Mouse (Mus musculus): Measurements from ENCODE around the gene Ndufa11. TPM values are rescaled to one million over a fixed set of nuclear protein-coding genes. Genes with fewer than 3 reads are reported as not detected.

The Ndufa11 gene
- 49.6 and 172 TPM in 2 replicates for polyA plus RNA-seq (2012; ENCODE audit: low replicate concordance)

DNA sequence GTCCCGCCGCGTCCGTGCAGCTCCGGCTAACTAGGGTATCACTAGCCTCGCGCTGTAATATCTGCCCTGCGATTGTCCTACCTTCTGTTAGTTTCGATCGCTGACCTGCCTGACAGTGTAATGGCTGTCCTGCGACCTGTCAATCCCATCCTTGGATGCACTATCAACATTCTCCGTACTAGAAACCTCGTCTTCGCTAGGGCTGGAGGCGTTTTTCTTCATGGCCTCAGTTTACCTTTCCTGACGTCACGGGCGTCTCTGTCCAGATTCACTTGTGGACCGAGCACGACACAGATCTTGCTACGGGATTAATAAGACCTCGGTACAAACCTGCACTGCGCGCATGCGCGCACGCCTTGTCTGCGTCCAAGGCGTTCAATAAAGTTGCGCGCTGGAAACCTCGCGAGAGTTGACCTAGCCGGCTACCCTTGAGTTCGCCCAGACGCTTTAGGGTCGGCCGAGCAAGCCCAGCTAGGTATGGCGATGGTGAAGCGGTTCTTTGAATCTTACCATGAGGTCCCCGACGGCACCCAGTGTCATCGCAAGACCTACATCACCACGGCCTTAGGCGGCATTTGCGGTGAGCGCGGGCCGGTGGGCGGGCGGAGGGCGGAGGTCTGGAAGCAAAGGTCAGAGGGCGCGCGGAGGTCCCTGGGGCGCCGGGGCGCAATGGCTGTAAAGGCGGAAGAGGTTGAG, at the start of gene Ndufa11, which contains the start of gene Vmac:
Gene Ndufa11, plus strand, starts transcription at position 405 of the 696 bp plus-strand sequence.
Gene Vmac, minus strand, starts transcription at position 660 of the 696 bp plus-strand sequence.

GRCm38 (mm10) chr17:56672941-56673646, 44.5 kb upstream of the Ndufa11 start, which contains the start of gene Ranbp3:
Ranbp3 (plus strand) TSS chr17:56673294.

DNA sequence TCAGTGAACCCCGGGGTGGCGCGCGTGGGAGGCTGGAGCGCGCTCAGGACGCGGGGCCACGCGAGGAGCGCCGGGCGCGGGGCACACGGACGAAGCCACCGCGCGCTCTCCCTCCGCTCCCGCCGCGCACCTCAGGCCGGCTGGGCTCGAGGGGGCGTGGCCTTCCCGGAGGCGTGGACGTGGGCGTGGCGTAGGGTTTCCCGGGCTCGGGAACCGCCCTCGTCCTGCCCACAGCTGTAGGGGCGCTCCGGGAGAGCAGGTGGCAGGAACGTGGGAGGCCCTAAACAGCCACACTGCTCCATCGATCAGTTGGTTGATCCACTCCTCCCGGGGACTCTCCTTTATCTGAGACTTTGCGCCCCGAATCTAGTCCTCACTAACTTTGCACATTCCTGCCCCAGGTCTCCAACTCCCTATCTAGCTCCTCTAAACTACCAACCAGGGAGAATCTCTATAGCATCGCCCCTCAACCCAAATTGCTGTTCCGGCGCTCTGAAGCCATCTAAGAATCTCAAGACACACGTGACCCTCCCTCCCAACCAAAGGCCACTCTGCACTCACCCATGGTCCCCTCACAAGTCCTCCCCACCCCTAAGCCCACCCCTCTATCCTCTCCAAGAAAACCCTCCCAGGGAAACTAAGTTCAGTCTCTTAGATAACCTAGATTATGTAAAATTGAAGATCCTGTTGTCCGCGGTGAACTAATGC, 40.0 kb downstream of the Ndufa11 start, which contains the start of gene Nrtn:
Gene Nrtn, minus strand, starts transcription at position 115 of the 708 bp plus-strand sequence.

GRCm38 (mm10) chr17:56764474-56765354, 47.1 kb downstream of the Ndufa11 start, which contains the start of gene Dus3l:
Dus3l (plus strand) TSS chr17:56764757.

DNA sequence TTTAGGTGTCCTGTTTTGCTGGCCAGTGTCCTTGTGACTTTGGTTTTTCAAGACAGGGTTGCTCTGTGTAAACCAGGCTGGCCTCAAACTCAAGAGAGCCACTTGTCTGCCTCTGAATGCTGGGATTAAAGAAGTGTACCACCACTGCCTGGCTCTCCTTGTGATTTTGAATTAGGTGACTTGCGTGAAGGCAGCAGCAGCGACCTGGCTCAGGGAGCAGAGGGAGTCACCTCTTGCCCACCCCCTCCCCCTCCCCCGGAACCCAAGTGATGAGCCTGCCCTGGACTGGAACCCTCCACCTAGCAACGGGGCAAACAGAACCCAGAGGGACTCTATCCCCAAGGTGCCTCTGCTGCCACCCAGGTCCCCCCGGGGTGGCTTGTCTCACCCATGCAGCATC, 52.4 kb downstream of the Ndufa11 start, which contains the start of gene Prr22:
Gene Prr22, plus strand, starts transcription at position 301 of the 400 bp plus-strand sequence.

Other genes starting within 250 kb of the Ndufa11 start
- gene Ptprs, start 241.3 kb upstream of the Ndufa11 start, polyA plus RNA-seq (2012; ENCODE audit: low replicate concordance) = 34.2 and 182 TPM in 2 replicates
- not detected in 2 replicates for gene Znrf4, start 205.3 kb upstream of the Ndufa11 start, polyA plus RNA-seq (2012; ENCODE audit: low replicate concordance)
- 1.8 and 1.9 TPM in 2 replicates for gene Gm20219, start 163.4 kb upstream of the Ndufa11 start, polyA plus RNA-seq (2012; ENCODE audit: low replicate concordance)
- gene Safb2, start 133.2 kb upstream of the Ndufa11 start, polyA plus RNA-seq (2012; ENCODE audit: low replicate concordance) = 235 and 462 TPM in 2 replicates
- 109 and 178 TPM in 2 replicates for gene Safb, start 132.9 kb upstream of the Ndufa11 start, polyA plus RNA-seq (2012; ENCODE audit: low replicate concordance)
- 20.7 and 206 TPM in 2 replicates for gene 2410015M20Rik, start 108.0 kb upstream of the Ndufa11 start, polyA plus RNA-seq (2012; ENCODE audit: low replicate concordance)
- gene Rpl36, start 104.4 kb upstream of the Ndufa11 start, polyA plus RNA-seq (2012; ENCODE audit: low replicate concordance) = 4,904 and 5,189 TPM in 2 replicates
- gene Lonp1, start 90.9 kb upstream of the Ndufa11 start, polyA plus RNA-seq (2012; ENCODE audit: low replicate concordance) = 33.5 and 44.9 TPM in 2 replicates
- 0.16 and 0.40 TPM in 2 replicates for gene Catsperd, start 89.6 kb upstream of the Ndufa11 start, polyA plus RNA-seq (2012; ENCODE audit: low replicate concordance)
- gene Ranbp3, start 44.5 kb upstream of the Ndufa11 start, polyA plus RNA-seq (2012; ENCODE audit: low replicate concordance) = 84.9 and 151 TPM in 2 replicates
- gene Vmac, start 255 bp downstream of the Ndufa11 start, polyA plus RNA-seq (2012; ENCODE audit: low replicate concordance) = 20.6 and 37.8 TPM in 2 replicates
- gene Nrtn, start 39.8 kb downstream of the Ndufa11 start, polyA plus RNA-seq (2012; ENCODE audit: low replicate concordance) = 0.27 and 0.43 TPM in 2 replicates
- gene Dus3l, start 47.0 kb downstream of the Ndufa11 start, polyA plus RNA-seq (2012; ENCODE audit: low replicate concordance) = 70.9 and 106 TPM in 2 replicates
- 6.7 and 14.6 TPM in 2 replicates for gene Prr22, start 52.5 kb downstream of the Ndufa11 start, polyA plus RNA-seq (2012; ENCODE audit: low replicate concordance)
- gene Rfx2, start 113.2 kb downstream of the Ndufa11 start, polyA plus RNA-seq (2012; ENCODE audit: low replicate concordance) = 24.1 and 36.3 TPM in 2 replicates
- not detected in 2 replicates for gene Acsbg2, start 156.7 kb downstream of the Ndufa11 start, polyA plus RNA-seq (2012; ENCODE audit: low replicate concordance)
- not detected in 2 replicates for gene 1700061G19Rik, start 157.7 kb downstream of the Ndufa11 start, polyA plus RNA-seq (2012; ENCODE audit: low replicate concordance)
- gene Mllt1, start 217.6 kb downstream of the Ndufa11 start, polyA plus RNA-seq (2012; ENCODE audit: low replicate concordance) = 88.4 and 103 TPM in 2 replicates

Data from hematopoietic multipotent progenitor cell, adult 10-12 weeks (in vitro differentiated cells).